Mouse (Mus musculus) heart, embryonic 14.5 days (tissue): Measurements from ENCODE around the gene Ppp1r12a. TPM values are rescaled to one million over a fixed set of nuclear protein-coding genes. Genes with fewer than 3 reads are reported as not detected.

Experiments
- ATAC-seq: fragments of 200-750 bp; cut with Nextera tagmentation; 2 replicates; pipeline ENCODE4 v1.8.0; 2017; ENCODE audit warnings: low read depth, moderate TSS enrichment; ENCODE audit not compliant: insufficient number of reproducible peaks, insufficient read depth, low FRiP score
- H3K27ac ChIP-seq, 2 experiments: fragments of 200-500 bp in 1 of 2; fragments of 300-500 bp in 1 of 2; sonication (generic) in 1 of 2; replicated peaks in 1 of 2; 2 replicates each; pipeline ENCODE4 v1.5.1; 2012 to 2014; ENCODE audit warnings: low read depth in 2 of 2, low read length in 2 of 2, control low read depth in 1 of 2, mild to moderate bottlenecking in 1 of 2, mixed read lengths in 1 of 2; ENCODE audit not compliant: control insufficient read depth in 1 of 2, insufficient read depth in 1 of 2
- H3K27me3 ChIP-seq: fragments of 300-500 bp; sonication (generic); 2 replicates; pipeline ENCODE4 v1.6.1; 2014; ENCODE audit warnings: mild to moderate bottlenecking, low read length, control low read depth; ENCODE audit not compliant: control insufficient read depth, insufficient read depth
- H3K36me3 ChIP-seq: fragments of 300-500 bp; sonication (generic); 2 replicates; pipeline ENCODE4 v1.6.1; 2014; ENCODE audit warnings: mild to moderate bottlenecking, control low read depth, low read length, mixed read lengths; ENCODE audit not compliant: control insufficient read depth, insufficient read depth
- H3K4me1 ChIP-seq, 2 experiments: fragments of 200-500 bp in 1 of 2; fragments of 300-500 bp in 1 of 2; sonication (generic) in 1 of 2; 2 replicates each; pipeline ENCODE4 v1.6.1; 2012 to 2014; ENCODE audit warnings: low read length in 2 of 2, control low read depth in 1 of 2, mixed read lengths in 1 of 2; ENCODE audit not compliant: control insufficient read depth in 2 of 2, insufficient read depth in 2 of 2
- H3K4me2 ChIP-seq: fragments of 300-500 bp; sonication (generic); 2 replicates; pipeline ENCODE4 v1.6.1; 2014; ENCODE audit warnings: mild to moderate bottlenecking, low read length
- H3K4me3 ChIP-seq, 2 experiments: fragments of 200-500 bp in 1 of 2; fragments of 300-500 bp in 1 of 2; sonication (generic) in 1 of 2; 2 replicates each; pipeline ENCODE4 v1.5.1; 2012 to 2014; ENCODE audit warnings: low read length in 2 of 2, mild to moderate bottlenecking in 2 of 2, control low read depth in 1 of 2, low read depth in 1 of 2, moderate library complexity in 1 of 2; ENCODE audit not compliant: control insufficient read depth in 1 of 2, insufficient read depth in 1 of 2
- H3K9ac ChIP-seq: fragments of 300-500 bp; sonication (generic); 2 replicates; pipeline ENCODE4 v1.6.1; 2014; ENCODE audit warnings: mild to moderate bottlenecking, low read length
- H3K9me3 ChIP-seq: fragments of 300-500 bp; sonication (generic); 2 replicates; pipeline ENCODE4 v1.6.1; 2016; ENCODE audit warnings: low read length, control low read depth; ENCODE audit not compliant: control insufficient read depth
- WGBS: fragments of 180-500 bp; shearing (Covaris S2); extraction: QIAGEN DNeasy Blood & Tissue Kit; methylation state at CpG from one replicate; pipeline ENCODE4 v1.1.7; 2014; 5-methylcytosine and 5-hydroxymethylcytosine counted together
- polyA plus RNA-seq: library from polyadenylated mRNA; unstranded; fragments of >200 nt; fragmentation: Nextera tagmentation; extraction: Ambion mirVana; gene quantifications from 2 replicates; pipeline ENCODE4 v1.2.1, GENCODE M21; 2014

Ppp1r12a gene
- polyA plus RNA-seq, 1 experiment from 2014 or later, result 108 TPM

DNA sequence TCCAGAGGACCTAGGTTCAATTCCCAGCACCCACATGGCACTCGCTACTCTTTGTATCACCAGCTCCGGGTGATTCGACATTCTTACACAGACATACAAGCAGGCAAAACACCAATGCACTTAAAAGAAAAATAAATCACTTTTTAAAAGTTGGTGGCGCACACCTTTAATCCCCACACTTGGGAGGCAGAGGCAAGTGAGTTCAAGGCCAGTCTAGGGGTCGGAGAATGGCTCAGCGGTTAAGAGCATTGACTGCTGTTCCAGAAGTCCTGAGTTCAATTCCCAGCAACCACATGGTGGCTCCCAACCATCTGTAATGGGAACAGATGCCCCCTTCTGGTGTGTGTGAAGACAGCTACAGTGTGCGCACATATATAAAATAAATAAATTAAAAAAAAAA, 153.2 kb downstream of the Ppp1r12a start:
- WGBS, result 90% methylated on average over 7 of the region's 7 CpGs
- Histone ChIP-seq H3K27ac (no peak overlapping the region), H3K9me3 (no peaks in the 10 kb centered on the region), H3K27me3 (no peaks in the 10 kb centered on the region), H3K4me3 (no peak overlapping the region), H3K4me1 (no peaks in the 10 kb centered on the region), H3K9ac (no peak overlapping the region), H3K4me2 (no peak overlapping the region), H3K36me3 (no peaks in the 10 kb centered on the region)
- ATAC-seq, result no peak

- Histone ChIP-seq H3K4me3 (no peak overlapping the region), H3K27me3 (no peaks in the 10 kb centered on the region), H3K4me1 (no peaks in the 10 kb centered on the region), H3K9ac (no peak overlapping the region), H3K9me3 (no peaks in the 10 kb centered on the region), H3K36me3 (no peaks in the 10 kb centered on the region), H3K27ac (no peak overlapping the region), H3K4me2 (no peak overlapping the region)
- WGBS, result 81% methylated on average over 7 of the region's 7 CpGs
- no peak for ATAC-seq
Measured at GRCm38 (mm10) chr10:108328356-108328755, 166.4 kb downstream of the Ppp1r12a start.

DNA sequence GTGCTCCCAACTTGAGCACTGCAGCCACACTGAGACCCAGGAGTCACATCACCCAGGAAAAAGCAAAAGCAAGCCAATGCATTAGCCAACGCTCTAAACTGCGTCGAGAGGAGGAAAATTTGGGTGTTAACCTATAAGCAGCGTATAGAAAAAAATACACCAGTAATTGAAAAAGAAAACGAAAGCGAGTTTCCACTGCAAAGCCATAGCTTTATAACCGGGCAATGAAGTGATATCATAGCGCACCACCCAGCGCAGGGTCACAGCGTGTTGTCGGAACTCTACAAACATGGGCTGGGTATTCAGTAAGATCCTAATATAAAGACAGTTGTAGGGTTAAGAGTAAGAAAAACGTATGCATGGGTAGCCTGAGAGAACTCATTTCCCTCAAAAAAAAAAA, 167.0 kb downstream of the Ppp1r12a start:
- no peaks in the 10 kb centered on the region for H3K36me3 ChIP-seq
- no peaks in the 10 kb centered on the region for H3K27me3 ChIP-seq
- no peak overlapping the region for H3K9ac ChIP-seq
- WGBS, result 88% methylated on average over 12 of the region's 12 CpGs
- no peak overlapping the region for H3K4me2 ChIP-seq
- H3K4me3 ChIP-seq, result no peak overlapping the region
- no peak overlapping the region for H3K27ac ChIP-seq
- no peak for ATAC-seq
- H3K9me3 ChIP-seq, result no peaks in the 10 kb centered on the region
- peaks cover 0 to 4% of the 10 kb centered on the region in 2 experiments; a peak in 1 of 4 replicates for H3K4me1 ChIP-seq

GRCm38 (mm10) chr10:108329771-108330170, 167.8 kb downstream of the Ppp1r12a start:
- ATAC-seq, result no peak
- 87% methylated on average over 5 of the region's 5 CpGs for WGBS
- no peak overlapping the region for H3K4me3 ChIP-seq
- H3K9me3 ChIP-seq, result no peaks in the 10 kb centered on the region
- no peak overlapping the region for H3K9ac ChIP-seq
- no peak overlapping the region for H3K4me2 ChIP-seq
- H3K27me3 ChIP-seq, result no peaks in the 10 kb centered on the region
- H3K27ac ChIP-seq, result no peak overlapping the region
- H3K36me3 ChIP-seq, result no peaks in the 10 kb centered on the region
- H3K4me1 ChIP-seq, result peaks cover 0 to 8% of the 10 kb centered on the region in 2 experiments; a peak in 1 of 4 replicates

DNA sequence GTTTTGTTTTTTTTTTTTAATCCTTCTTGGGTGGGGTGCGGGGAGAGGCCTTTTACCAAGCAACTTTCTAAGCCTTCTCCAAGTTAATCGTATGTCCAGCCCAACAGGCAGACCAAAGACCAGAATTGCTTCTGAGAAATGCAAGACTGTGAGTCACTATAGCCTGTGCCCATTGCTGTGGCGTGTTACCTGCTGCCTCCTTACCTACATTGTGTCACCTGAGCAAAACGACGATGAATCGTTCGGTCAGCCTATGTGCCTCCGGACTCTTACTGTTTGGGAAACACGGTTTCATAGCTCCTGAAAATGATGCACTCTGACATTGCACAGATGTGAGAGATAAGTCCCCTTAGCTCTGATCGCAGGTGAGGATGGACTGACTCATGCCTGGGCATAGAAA, 169.0 kb downstream of the Ppp1r12a start:
- ATAC-seq, result no peak
- Histone ChIP-seq H3K9ac (no peak overlapping the region; the same call in 1 of the 2 replicates), H3K4me2 (peak overlapping the region; percentile 84), H3K27me3 (no peaks in the 10 kb centered on the region), H3K27ac (no peak overlapping the region), H3K9me3 (no peaks in the 10 kb centered on the region), H3K4me3 (peak overlapping the region; percentile 66 to 97; a peak in 3 of 4 replicates), H3K4me1 (peaks cover 0 to 8% of the 10 kb centered on the region in 2 experiments; a peak in 1 of 4 replicates), H3K36me3 (no peaks in the 10 kb centered on the region)
- WGBS, result 15% methylated on average over 10 of the region's 10 CpGs

DNA sequence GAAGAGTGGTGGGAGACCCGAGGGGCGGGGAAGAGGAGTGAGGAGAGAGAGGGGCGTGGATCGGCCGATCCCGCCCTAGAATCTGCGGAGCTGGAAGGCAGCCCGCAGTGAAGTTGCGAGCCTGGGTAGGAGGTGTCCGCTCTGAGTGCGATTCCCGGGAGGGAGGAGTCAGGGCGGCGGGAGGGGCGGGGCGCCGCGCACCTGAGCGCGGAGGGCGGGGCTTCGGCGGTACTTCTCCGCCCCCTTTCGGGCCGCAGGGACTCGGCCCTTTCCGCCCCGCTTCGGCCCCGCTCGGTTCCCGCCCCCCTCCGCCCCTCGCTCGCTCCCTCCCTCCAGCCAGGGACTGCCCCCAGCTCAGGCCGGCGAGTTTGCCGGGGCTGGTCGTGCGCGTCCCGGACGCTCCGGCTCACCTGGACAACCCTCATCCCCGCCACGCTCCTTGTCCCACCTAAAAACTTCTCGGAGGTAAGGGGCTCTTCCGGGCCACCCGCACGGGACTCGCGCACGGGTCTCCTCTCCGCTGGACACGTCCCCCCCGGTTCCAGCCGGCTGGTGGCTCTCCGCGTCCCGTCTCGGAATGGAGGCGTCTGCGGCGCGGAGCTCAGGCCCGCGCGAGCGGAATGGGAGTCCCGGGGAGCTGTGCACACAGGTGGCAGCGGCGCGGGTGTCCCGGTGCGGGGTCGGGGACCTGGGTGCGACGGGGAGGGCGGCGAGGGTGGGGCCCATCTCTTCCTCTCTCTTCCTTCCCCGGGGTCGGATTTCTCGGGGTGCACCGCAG, 170.0 kb downstream of the Ppp1r12a start, which contains the start of gene Pawr:
Pawr (plus strand) TSS at position 338 of the 778 bp plus-strand sequence.
- Histone ChIP-seq H3K4me3 (peak within 1 kb of the TSS; percentile 66 to 97), H3K36me3 (0 out of 2 replicates have a peak, but pooled peaks cover 3% of the 10 kb centered on the region), H3K4me1 (peaks cover 0 to 8% of the 10 kb centered on the region in 2 experiments; a peak in 1 of 4 replicates), H3K9me3 (no peaks in the 10 kb centered on the region), H3K9ac (peak within 1 kb of the TSS; percentile 87), H3K27me3 (no peaks in the 10 kb centered on the region), H3K27ac (peak within 1 kb of the TSS; percentile 52 to 82), H3K4me2 (peak within 1 kb of the TSS; percentile 84)
- peak; percentile 92 for ATAC-seq
- WGBS, result under 1% methylated on average over 78 of the region's 85 CpGs

GRCm38 (mm10) chr10:108332571-108333541, 170.9 kb downstream of the Ppp1r12a start:
- H3K4me1 ChIP-seq, result peaks cover 0 to 8% of the 10 kb centered on the region in 2 experiments; a peak in 1 of 4 replicates
- H3K27me3 ChIP-seq, result no peaks in the 10 kb centered on the region
- H3K27ac ChIP-seq, result peak overlapping the region; percentile 40 to 82
- 1% methylated on average over 105 of the region's 129 CpGs for WGBS
- H3K36me3 ChIP-seq, result 0 out of 2 replicates have a peak, but pooled peaks cover 3% of the 10 kb centered on the region
- peak overlapping the region; percentile 84 for H3K4me2 ChIP-seq
- H3K9ac ChIP-seq, result peak overlapping the region; percentile 87
- peak overlapping the region; percentile 66 to 97 for H3K4me3 ChIP-seq
- ATAC-seq, result peak; percentile 55
- no peaks in the 10 kb centered on the region for H3K9me3 ChIP-seq
